Mouse (Mus musculus) myocyte (in vitro differentiated cells): ENCODE results near the gene Adgrl1.

Source experiments
- CEBPB ChIP-seq: IDR thresholded peaks from 2 replicates; pipeline ENCODE4 v1.6.1; 2011; ENCODE audit warnings: mild to moderate bottlenecking, moderate library complexity; ENCODE audit not compliant: poor library complexity, insufficient read depth, severe bottlenecking
- E2F4 ChIP-seq: IDR thresholded peaks from one replicate; pipeline ENCODE4 v1.6.1; 2011; ENCODE audit warnings: mild to moderate bottlenecking, control low read depth, moderate library complexity; ENCODE audit not compliant: insufficient read depth
- MAX ChIP-seq: IDR thresholded peaks from one replicate; pipeline ENCODE4 v1.6.1; 2011; ENCODE audit warnings: low read depth, mild to moderate bottlenecking, control low read depth
- MYOD1 ChIP-seq, 3 experiments: IDR thresholded peaks; one replicate each; pipeline ENCODE4 v1.6.1; 2011; ENCODE audit warnings: control low read depth in 2 of 3, low read depth in 2 of 3, mild to moderate bottlenecking in 2 of 3, moderate library complexity in 1 of 3; ENCODE audit not compliant: insufficient read length in 2 of 3, control insufficient read depth in 1 of 3
- POLR2A ChIP-seq: IDR thresholded peaks from one replicate; pipeline ENCODE4 v1.6.1; 2011; ENCODE audit warnings: low read depth, mild to moderate bottlenecking, control low read depth, moderate library complexity; ENCODE audit not compliant: insufficient read length
- POLR2AphosphoS2 ChIP-seq: IDR thresholded peaks from one replicate; pipeline ENCODE4 v1.6.1; 2011; ENCODE audit warnings: low read depth, control low read depth; ENCODE audit not compliant: insufficient read length
- SRF ChIP-seq: IDR thresholded peaks from one replicate; pipeline ENCODE4 v1.6.1; 2011; ENCODE audit warnings: low read depth; ENCODE audit not compliant: control insufficient read depth, insufficient read length
- TCF12 ChIP-seq: IDR thresholded peaks from one replicate; pipeline ENCODE4 v1.6.1; 2011; ENCODE audit warnings: mild to moderate bottlenecking, control low read depth; ENCODE audit not compliant: poor library complexity, insufficient read depth, severe bottlenecking

DNA sequence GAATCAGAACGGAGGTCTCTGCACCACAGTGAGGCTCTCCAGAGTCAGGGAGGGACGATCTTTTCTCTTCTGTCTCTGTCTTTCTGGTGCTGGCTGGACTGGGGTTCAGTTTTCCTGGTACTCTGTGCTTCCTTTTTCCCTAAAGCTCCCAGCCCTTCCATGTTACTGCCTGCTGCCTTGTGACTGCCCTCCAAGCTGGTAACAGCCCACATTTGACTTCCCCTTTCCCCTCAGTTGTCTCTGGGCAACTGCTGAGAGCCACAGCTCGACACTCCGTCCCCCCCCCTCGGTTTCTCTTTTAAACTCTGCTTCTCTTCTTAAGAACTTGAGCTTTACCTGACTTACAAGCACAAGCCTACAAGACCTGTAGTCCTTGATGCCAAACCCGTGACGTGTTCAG is 89.3 kb downstream of the Adgrl1 start:
- TF ChIP-seq MAX (no peak), POLR2A (no peak), MYOD1 (IDR thresholded peaks at IDR 0.05; ENCODE audit: control insufficient read depth in 1 of 3, insufficient read length in 2 of 3, low read depth in 2 of 3) (no peak), E2F4 (no peak), POLR2AphosphoS2 (no peak), TCF12 (no peak), SRF (no peak), CEBPB (no peak)
